Mouse (Mus musculus): ENCODE measurements around the gene Vrk2.

- TF ChIP-seq POLR2A (IDR thresholded peaks at IDR 0.05; ENCODE audit: insufficient read length, low read depth) (no peak), E2F4 (IDR thresholded peaks at IDR 0.05; ENCODE audit: insufficient read depth) (no peak), SRF (IDR thresholded peaks at IDR 0.05; ENCODE audit: control insufficient read depth, insufficient read length, low read depth) (no peak), REST (IDR thresholded peaks at IDR 0.05; ENCODE audit: insufficient read depth, insufficient read length) (no peak), TCF3 (IDR thresholded peaks at IDR 0.05; ENCODE audit: insufficient read length, low read depth) (no peak)
Observed at GRCm38 (mm10) chr11:26421472-26421871, 172.3 kb downstream of the Vrk2 start.

All from myocyte (in vitro differentiated cells).